Mouse (Mus musculus): ENCODE data around the gene Klhl5.

Klhl5 gene

GRCm38 (mm10) chr5:65182268-65182667 lies 74.9 kb downstream of the Klhl5 start:
- DNase-seq (ENCODE audit: low read depth in 2 of 2, low spot score in 2 of 2) = no peak

GRCm38 (mm10) chr5:65191601-65192000 lies 84.3 kb downstream of the Klhl5 start:
- DNase-seq (ENCODE audit: low read depth in 2 of 2, low spot score in 2 of 2) = no peak

- DNase-seq (ENCODE audit: low read depth in 2 of 2, low spot score in 2 of 2) = no peak
These were observed 87.1 kb downstream of the Klhl5 start for GRCm38 (mm10) chr5:65194441-65194840.

- DNase-seq (ENCODE audit: low read depth in 2 of 2, low spot score in 2 of 2) = peak; percentile 98 to 99
These were observed 92.2 kb downstream of the Klhl5 start, which contains the start of gene Wdr19 for GRCm38 (mm10) chr5:65199346-65200128. Wdr19 (plus strand) TSS chr5:65199696.

- no peak for DNase-seq (ENCODE audit: low read depth in 2 of 2, low spot score in 2 of 2)
These were observed 97.4 kb downstream of the Klhl5 start for GRCm38 (mm10) chr5:65204726-65205125.

GRCm38 (mm10) chr5:65213321-65213720 lies 106.0 kb downstream of the Klhl5 start:
- peak; percentile 19 to 28 for DNase-seq (ENCODE audit: low read depth in 2 of 2, low spot score in 2 of 2)

All from CD8-positive naive resting alpha-beta T cell, adult 2 months (primary cell).